Mouse (Mus musculus): ENCODE data around the gene Rgs3. TPM values are rescaled to one million over a fixed set of nuclear protein-coding genes. Genes with fewer than 3 reads are reported as not detected.

Gene Rgs3
- polyA plus RNA-seq, 1 experiment from 2014 or later: 37.0 TPM

GRCm38 (mm10) chr4:62626228-62627026 is 66.8 kb downstream of the Rgs3 start:
- 49% methylated on average over 15 of the region's 15 CpGs for WGBS
- TF ChIP-seq CTCF (IDR thresholded peaks at IDR 0.05; ENCODE audit: low read depth): peak; percentile 23
- no peaks in the 10 kb centered on the region for H3K27me3 ChIP-seq (ENCODE audit: insufficient read depth, low read length)
- DNase-seq: peak; percentile 68
- no peak overlapping the region; the same call in 1 of the 2 replicates for H3K27ac ChIP-seq (ENCODE audit: low read depth)
- H3K36me3 ChIP-seq (ENCODE audit: insufficient read depth): peaks cover 3% of the 10 kb centered on the region; the same call in 1 of the 2 replicates
- ATAC-seq (ENCODE audit: insufficient read depth): no peak
- no peak overlapping the region for H3K9ac ChIP-seq
- H3K4me3 ChIP-seq (ENCODE audit: low read depth, low read length): no peak overlapping the region
- H3K4me1 ChIP-seq (ENCODE audit: insufficient read depth): peaks cover 30% of the 10 kb centered on the region
- H3K9me3 ChIP-seq (ENCODE audit: low read depth, low read length): no peaks in the 10 kb centered on the region
- no peak overlapping the region for H3K4me2 ChIP-seq

DNA sequence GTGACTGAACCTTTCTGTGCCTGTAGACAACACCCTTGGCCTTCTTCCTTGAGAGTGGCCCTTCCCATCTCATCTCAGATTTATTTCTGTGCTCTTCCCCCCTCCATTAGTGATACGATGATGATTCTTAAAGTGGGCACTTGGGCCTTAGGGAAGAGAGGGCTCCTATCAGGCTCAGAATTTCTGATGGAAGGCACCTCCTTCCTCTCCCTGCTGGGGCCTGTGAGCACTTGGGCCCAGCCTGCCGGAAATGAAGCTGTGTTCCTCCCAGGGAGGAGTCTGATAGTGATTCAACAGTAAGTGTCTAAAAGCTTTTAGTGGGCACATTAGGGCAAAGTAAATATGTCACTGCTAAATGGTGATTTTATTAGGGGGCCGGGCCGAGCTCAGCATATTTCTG is 67.7 kb downstream of the Rgs3 start:
- Histone ChIP-seq H3K9me3 (ENCODE audit: low read depth, low read length) (no peaks in the 10 kb centered on the region), H3K4me2 (no peak overlapping the region), H3K4me1 (ENCODE audit: insufficient read depth) (peaks cover 30% of the 10 kb centered on the region), H3K9ac (no peak overlapping the region), H3K36me3 (ENCODE audit: insufficient read depth) (peaks cover 3% of the 10 kb centered on the region; the same call in 1 of the 2 replicates), H3K4me3 (ENCODE audit: low read depth, low read length) (no peak overlapping the region), H3K27me3 (ENCODE audit: insufficient read depth, low read length) (no peaks in the 10 kb centered on the region), H3K27ac (ENCODE audit: low read depth) (no peak overlapping the region)
- no peak for TF ChIP-seq CTCF (IDR thresholded peaks at IDR 0.05; ENCODE audit: low read depth)
- WGBS: 49% methylated on average over 4 of the region's 4 CpGs
- ATAC-seq (ENCODE audit: insufficient read depth) (no peak), DNase-seq (no peak)

- H3K9ac ChIP-seq: peak overlapping the region; percentile 15; the same call in 1 of the 2 replicates
- peaks cover 9% of the 10 kb centered on the region; the same call in 1 of the 2 replicates for H3K36me3 ChIP-seq (ENCODE audit: insufficient read depth)
- H3K9me3 ChIP-seq (ENCODE audit: low read depth, low read length): no peaks in the 10 kb centered on the region
- no peak for DNase-seq
- no peaks in the 10 kb centered on the region for H3K27me3 ChIP-seq (ENCODE audit: insufficient read depth, low read length)
- no peak for ATAC-seq (ENCODE audit: insufficient read depth)
- no peak overlapping the region for H3K4me3 ChIP-seq (ENCODE audit: low read depth, low read length)
- no peak overlapping the region for H3K27ac ChIP-seq (ENCODE audit: low read depth)
- TF ChIP-seq CTCF (IDR thresholded peaks at IDR 0.05; ENCODE audit: low read depth): no peak
- 71% methylated on average over 7 of the region's 7 CpGs for WGBS
- no peak overlapping the region for H3K4me2 ChIP-seq
- peaks cover 32% of the 10 kb centered on the region for H3K4me1 ChIP-seq (ENCODE audit: insufficient read depth)
Observed at GRCm38 (mm10) chr4:62628547-62628946, 68.9 kb downstream of the Rgs3 start.

GRCm38 (mm10) chr4:62629461-62629860 is 69.8 kb downstream of the Rgs3 start:
- Histone ChIP-seq H3K36me3 (ENCODE audit: insufficient read depth) (peaks cover 9% of the 10 kb centered on the region; the same call in 1 of the 2 replicates), H3K4me1 (ENCODE audit: insufficient read depth) (peaks cover 39% of the 10 kb centered on the region), H3K27me3 (ENCODE audit: insufficient read depth, low read length) (no peaks in the 10 kb centered on the region), H3K4me3 (ENCODE audit: low read depth, low read length) (no peak overlapping the region), H3K27ac (ENCODE audit: low read depth) (no peak overlapping the region), H3K9ac (no peak overlapping the region), H3K9me3 (ENCODE audit: low read depth, low read length) (no peaks in the 10 kb centered on the region), H3K4me2 (no peak overlapping the region)
- no peak for ATAC-seq (ENCODE audit: insufficient read depth)
- WGBS: 61% methylated on average over 9 of the region's 9 CpGs
- DNase-seq: no peak
- no peak for TF ChIP-seq CTCF (IDR thresholded peaks at IDR 0.05; ENCODE audit: low read depth)

DNA sequence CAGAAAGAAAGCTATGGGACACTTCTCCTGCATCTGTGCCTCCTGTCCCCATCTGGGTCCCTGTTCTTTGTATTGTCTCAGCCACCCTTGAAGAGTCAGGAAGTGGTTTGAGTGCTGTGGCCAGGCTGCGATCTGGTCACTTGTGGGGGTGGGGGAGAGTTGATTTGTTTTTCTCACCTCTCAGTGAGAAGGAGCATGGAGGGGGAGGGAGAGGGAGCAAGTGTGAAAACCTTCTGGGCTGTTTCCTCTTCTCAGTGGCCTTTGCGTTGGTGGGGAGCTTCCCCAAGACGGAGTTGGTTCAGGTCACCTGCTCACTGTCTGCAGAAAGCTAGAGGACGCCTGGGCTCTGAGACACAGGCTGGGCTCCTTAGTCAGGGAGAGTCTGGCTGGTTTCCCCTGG is 70.3 kb downstream of the Rgs3 start:
- H3K4me3 ChIP-seq (ENCODE audit: low read depth, low read length): no peak overlapping the region
- H3K27me3 ChIP-seq (ENCODE audit: insufficient read depth, low read length): no peaks in the 10 kb centered on the region
- WGBS: 29% methylated on average over 4 of the region's 4 CpGs
- no peaks in the 10 kb centered on the region for H3K9me3 ChIP-seq (ENCODE audit: low read depth, low read length)
- TF ChIP-seq CTCF (IDR thresholded peaks at IDR 0.05; ENCODE audit: low read depth): no peak
- H3K27ac ChIP-seq (ENCODE audit: low read depth): no peak overlapping the region
- peaks cover 38% of the 10 kb centered on the region for H3K4me1 ChIP-seq (ENCODE audit: insufficient read depth)
- DNase-seq (no peak), ATAC-seq (ENCODE audit: insufficient read depth) (no peak)
- H3K9ac ChIP-seq: no peak overlapping the region
- peaks cover 9% of the 10 kb centered on the region; the same call in 1 of the 2 replicates for H3K36me3 ChIP-seq (ENCODE audit: insufficient read depth)
- H3K4me2 ChIP-seq: no peak overlapping the region

GRCm38 (mm10) chr4:62633243-62633642 is 73.6 kb downstream of the Rgs3 start:
- Histone ChIP-seq H3K9me3 (ENCODE audit: low read depth, low read length) (no peaks in the 10 kb centered on the region), H3K4me3 (ENCODE audit: low read depth, low read length) (no peak overlapping the region), H3K27me3 (ENCODE audit: insufficient read depth, low read length) (no peaks in the 10 kb centered on the region), H3K4me1 (ENCODE audit: insufficient read depth) (peaks cover 16% of the 10 kb centered on the region), H3K27ac (ENCODE audit: low read depth) (no peak overlapping the region; the same call in 1 of the 2 replicates), H3K4me2 (no peak overlapping the region), H3K36me3 (ENCODE audit: insufficient read depth) (0 out of 2 replicates have a peak, but pooled peaks cover 6% of the 10 kb centered on the region), H3K9ac (no peak overlapping the region)
- WGBS: 77% methylated on average over 4 of the region's 4 CpGs
- TF ChIP-seq CTCF (IDR thresholded peaks at IDR 0.05; ENCODE audit: low read depth): no peak
- ATAC-seq (ENCODE audit: insufficient read depth) (no peak; the same call in 1 of the 2 replicates), DNase-seq (no peak)

GRCm38 (mm10) chr4:62634054-62634591 is 74.5 kb downstream of the Rgs3 start:
- no peak for DNase-seq
- no peaks in the 10 kb centered on the region for H3K9me3 ChIP-seq (ENCODE audit: low read depth, low read length)
- peaks cover 15% of the 10 kb centered on the region for H3K4me1 ChIP-seq (ENCODE audit: insufficient read depth)
- peak; percentile 29 for ATAC-seq (ENCODE audit: insufficient read depth)
- H3K4me3 ChIP-seq (ENCODE audit: low read depth, low read length): no peak overlapping the region
- no peak for TF ChIP-seq CTCF (IDR thresholded peaks at IDR 0.05; ENCODE audit: low read depth)
- H3K36me3 ChIP-seq (ENCODE audit: insufficient read depth): 0 out of 2 replicates have a peak, but pooled peaks cover 6% of the 10 kb centered on the region
- 26% methylated on average over 13 of the region's 13 CpGs for WGBS
- no peak overlapping the region for H3K4me2 ChIP-seq
- no peak overlapping the region for H3K9ac ChIP-seq
- H3K27me3 ChIP-seq (ENCODE audit: insufficient read depth, low read length): no peaks in the 10 kb centered on the region
- H3K27ac ChIP-seq (ENCODE audit: low read depth): peak overlapping the region; percentile 52; the same call in 1 of the 2 replicates

All from lung, embryonic 14.5 days (tissue).